Mouse (Mus musculus) skeletal muscle tissue, adult 2 months (tissue): ENCODE data around the gene Rflna.

Experiments used
- DNase-seq: peaks from one replicate; pipeline ENCODE4 v3.0.0-alpha.2; 2012; ENCODE audit warnings: low read depth, low spot score

Gene Rflna

DNA sequence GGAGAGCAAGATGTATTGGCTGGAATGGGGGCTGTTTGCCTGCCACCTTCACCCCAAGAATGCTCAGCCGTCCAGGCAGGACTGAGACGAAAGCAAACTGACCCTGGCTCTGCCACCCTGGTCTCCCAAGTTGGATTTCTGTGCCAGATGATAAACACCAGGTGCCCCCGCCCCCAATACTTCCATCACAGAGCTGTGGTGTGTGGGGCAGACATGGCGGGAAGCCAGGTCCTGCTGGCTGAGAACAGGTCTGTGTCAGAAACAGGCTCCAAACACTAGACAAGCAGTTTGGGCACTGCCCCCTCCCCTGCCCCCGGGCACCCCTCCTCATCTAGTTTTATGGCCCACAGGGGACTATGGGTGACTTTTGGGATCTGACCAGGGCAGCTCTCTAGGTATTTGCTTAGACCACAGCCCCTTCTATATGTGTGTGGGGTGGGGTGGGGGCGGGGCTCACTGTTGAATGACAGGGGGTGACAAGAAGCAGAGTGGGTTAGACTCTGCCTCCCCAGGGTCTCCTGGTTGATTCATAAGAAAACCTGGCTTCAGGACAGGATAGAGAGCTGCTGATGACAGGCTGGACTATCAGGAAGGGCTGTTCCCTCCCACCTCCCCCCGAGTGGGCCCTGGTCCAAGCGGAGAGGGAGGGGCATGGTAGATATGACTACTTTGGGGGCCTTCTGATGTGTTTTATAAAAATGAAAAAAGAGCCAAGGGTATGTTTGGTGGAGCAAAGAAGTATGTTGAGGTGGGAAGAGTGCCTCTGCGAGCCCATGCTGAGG, 3.0 kb downstream of the Rflna start:
- DNase-seq: no peak

DNA sequence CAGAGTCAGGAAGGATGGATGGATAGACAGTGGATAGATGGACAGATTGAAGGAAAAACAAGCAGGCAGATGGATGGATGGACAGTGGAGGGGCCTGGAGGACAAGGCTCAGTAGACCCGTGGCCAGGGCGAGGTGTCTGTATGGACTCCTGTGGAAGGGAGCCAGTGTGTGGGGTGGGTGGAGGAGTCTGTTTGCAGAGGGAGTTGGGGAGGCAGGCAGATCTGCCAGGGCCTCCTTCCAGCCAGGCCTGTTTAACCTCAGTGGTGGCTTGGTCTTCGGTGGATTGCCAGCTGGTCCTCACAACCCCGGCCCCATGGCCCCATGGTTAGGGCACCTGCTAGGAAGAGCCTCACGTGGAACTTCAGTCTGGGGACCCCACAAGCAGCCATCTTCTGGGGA, 3.9 kb downstream of the Rflna start:
- no peak for DNase-seq

DNA sequence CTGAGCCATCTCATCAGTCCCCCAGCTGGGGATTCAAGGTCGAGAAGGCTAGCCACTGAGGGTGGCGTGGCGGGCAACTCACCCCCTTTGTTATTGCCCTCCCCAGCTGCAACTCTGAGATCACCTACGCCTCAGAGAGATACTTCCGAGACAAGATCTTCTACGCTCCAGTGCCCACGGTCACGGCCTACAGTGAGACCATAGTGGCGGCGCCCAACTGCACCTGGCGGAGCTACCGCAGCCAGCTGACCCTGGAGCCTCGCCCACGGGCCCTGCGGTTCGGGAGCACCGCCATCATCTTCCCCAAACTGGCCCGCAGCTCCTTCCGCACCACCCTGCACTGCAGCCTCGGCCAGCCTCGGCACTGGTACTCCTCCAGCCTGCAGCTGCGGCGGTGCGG, 8.1 kb downstream of the Rflna start:
- no peak for DNase-seq

DNA sequence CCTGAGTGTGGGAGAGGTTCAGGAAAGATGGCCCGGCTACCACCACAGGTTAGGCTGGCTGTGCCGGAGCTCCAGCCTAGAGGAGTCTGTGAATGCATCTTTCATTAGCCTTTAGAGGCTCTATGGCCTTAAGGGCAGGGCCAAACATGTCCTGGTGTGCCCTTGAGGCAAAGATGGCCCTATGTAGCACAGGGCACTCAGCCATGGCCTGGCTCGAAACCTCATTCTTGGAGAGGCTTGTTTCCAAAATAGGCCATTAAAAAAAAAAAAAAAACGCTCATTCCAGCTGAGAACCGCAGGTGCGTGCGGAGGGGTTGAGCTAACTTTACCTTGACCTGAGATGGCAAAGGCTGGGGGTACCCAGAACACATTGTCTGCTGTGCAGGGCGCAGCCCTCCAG, 8.6 kb downstream of the Rflna start:
- DNase-seq: no peak

DNA sequence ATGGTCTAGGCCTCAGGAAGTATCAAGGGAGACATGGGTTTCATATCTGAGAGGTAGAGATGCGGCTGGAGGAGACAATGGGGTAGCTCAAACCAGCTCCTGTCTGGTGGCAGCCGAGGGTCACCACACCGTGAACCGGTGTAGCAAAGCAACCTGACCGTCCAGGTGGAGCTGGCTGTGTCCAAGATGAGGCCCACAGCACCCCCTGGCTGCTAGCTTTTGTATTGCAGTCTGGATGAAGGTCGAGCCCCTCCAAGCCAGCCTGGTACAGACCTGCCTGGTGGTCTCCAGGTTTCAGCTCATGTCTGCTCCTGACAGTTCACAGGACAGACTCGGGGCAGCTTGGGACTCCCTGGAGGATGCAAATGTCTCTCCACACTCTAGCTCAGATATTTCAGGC, 11.5 kb downstream of the Rflna start:
- DNase-seq: no peak

DNA sequence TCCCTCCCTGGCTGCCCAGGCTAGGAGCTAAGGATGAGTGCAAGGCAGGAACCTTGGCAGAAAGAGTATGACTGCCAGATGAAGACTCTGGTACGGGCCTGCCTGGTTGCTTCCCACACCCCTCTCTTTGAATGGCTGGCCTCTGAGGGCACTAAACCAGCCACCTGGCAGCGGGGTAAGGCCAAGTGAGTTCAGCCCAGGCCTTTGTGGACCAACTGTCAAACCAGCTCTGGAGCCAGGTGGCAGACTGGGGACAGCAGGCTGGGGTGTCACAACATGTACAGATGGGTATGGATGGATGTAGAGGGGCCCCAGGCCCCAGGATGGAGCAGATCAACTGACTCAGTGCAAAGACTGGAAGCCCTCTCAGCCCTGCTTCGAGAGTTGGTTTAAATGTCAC, 12.0 kb downstream of the Rflna start:
- no peak for DNase-seq

DNA sequence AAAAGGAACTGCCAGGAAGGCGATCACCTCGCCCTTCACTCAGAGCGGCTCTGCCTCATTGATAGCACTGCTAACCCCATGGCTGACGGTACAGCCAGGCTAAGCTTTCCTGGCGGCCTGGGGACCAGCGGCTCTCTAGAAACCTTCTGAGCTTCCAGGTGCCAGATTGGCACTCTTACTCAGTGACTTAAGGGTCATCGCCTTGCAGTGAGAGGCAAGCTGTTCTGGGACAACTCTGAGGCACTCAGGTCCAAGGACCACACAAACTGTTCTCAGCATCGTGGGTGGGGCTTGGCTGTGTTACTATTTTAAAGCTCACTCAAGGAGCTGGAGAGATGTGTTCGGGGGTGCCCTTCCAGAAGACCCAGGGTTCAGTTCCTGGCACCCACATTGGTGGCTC, 12.6 kb downstream of the Rflna start:
- DNase-seq: no peak

DNA sequence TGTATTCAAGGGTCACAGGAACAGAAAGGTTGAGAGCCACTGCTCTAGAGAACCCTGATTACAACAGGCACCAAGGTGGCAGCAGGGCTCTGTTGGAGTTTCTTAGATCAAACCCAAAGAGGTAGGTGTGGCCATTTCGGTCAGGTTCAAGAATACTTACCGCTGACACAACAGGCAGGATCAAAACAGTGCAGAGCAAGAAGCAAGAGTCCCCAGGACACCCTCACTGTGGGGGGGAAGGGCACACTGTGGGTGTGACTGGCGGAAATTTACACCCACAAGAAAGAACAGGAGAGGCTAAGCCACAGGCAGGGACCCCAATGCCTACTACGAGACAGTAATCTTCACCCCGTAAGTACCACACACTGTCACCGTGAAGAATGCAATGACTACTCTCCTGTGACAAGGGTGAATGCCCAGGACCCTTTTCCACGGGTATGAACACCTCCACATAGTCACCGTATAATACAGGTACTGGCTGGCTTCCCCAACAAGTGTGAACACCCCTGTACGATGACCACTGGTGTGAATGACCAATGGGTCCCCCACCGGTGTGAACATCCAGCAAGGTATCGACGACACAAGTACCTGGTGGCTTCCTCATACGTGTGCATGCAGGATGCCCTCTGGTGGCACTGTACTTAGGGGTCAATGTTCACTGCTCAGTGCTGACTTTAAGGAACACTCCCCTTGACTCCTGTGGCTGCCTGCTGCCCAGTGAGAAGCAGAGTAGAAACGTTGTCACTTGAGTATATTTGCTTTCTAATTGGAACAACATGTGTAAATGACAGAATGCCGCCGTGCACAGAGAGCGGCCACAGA, 13.6 kb downstream of the Rflna start:
- DNase-seq: no peak

DNA sequence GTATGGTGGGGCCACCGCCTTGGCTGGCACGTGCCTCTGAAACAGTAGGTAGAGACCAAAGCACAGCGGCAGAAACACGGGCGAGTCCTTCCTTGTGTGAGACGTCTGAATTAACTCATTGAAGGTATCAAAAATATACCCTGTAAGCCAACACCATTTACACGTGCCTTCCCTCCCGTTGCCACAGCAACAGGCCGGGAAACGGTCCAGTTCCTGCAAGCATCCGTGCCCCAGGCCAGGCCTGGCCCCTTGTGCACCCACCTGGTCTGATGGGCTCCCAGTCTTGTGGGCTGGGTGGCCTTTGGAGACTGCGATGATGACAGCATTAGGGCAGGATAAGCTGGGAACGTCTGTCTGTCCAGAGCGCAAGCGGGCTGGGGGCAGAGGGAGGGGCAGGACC, 14.3 kb downstream of the Rflna start:
- DNase-seq: no peak

DNA sequence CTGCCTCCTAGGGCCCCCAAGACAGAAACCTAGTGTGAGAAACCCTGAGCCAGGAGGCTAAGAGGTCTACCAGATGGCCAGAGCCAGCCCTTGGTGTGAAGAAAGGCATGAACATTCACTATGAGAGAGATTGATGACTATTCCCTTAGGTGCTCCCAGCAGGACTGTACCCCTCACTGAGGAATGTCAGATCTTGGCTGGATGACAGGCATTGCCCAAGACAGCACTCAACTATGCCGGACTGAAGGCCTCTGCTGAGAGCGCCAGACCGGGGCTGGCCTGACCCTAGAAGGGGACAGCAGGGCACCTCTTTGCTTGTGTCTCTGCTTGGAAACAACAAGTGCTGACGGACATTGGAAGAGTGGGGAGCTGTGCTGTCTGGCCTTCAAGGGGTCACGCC, 16.1 kb downstream of the Rflna start:
- no peak for DNase-seq

DNA sequence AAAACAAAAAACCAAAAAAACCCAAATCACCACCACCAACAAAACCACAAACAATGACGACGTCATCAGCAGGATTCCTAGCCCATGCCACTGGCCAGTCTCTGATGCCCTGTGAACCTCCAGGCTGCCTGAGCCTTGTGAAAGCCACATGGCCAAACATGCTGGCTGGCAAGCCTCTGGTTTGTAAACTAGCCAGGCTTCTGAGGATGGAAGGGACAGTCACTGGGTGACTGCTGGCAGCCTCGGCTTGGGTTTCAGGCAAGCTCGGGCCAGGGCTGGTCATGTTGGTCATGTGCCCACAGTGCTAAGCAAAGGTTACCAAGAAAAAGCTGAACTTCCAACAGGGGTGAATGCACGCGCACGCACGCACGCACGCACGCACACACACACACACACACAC, 18.3 kb downstream of the Rflna start:
- DNase-seq: peak; percentile 93

DNA sequence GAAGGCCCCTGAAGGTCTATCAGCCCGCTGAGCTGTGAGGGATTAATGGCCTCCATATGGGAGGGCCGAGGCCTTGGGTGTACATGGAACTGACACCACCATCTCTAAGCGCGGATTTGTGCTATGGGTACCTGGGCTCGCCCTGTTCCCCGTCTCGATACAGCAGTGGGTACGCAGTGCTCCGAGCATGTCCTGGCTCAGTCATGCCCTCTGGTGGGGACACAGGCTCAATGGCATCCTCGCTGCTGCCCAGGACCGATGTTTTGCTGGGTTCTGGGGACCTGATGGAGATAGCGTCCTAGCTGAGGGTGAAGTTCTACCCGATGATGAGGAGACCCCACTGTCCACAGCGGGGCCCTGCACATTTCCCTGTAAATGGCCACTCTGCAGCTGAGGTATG, 21.0 kb downstream of the Rflna start:
- DNase-seq: no peak

DNA sequence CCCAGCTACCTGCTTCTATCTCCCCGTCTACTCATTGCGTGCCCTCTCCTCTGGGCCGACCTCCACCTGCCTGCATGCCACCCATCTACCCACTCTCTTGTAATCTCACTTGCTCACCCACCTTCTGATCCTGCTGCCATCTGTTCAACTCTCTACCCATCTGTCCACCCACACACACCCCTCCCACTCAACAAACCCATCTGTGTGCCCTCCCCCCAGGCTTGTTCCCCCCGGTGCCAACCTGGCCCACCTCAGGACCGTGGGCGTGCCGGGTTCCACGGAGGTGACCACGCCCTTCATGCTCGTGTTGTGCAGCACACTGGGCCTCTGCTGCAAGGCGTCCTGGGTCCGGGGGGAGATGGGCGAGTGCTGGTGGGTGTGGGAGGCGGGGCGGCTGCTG, 25.4 kb downstream of the Rflna start:
- no peak for DNase-seq

DNA sequence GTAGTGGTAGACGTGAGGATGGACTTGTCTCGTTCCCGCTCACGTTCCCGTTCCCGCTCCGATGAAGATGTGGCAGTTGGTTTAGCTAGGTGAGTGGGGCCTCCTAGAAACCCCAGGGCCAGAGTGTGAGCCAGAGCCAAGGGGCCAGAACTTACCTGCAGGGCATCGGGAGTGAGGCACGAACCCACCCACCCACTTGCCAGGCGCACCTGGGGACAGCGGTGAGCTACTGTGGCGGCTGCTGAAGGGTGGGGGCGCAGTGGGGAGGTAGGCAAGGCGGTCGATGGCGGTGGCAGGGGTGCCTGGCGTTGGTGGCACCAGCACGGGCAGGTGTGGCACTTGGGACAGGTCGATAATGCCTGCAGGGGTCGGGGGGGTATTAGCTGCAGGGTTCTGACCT, 25.9 kb downstream of the Rflna start:
- DNase-seq: no peak

DNA sequence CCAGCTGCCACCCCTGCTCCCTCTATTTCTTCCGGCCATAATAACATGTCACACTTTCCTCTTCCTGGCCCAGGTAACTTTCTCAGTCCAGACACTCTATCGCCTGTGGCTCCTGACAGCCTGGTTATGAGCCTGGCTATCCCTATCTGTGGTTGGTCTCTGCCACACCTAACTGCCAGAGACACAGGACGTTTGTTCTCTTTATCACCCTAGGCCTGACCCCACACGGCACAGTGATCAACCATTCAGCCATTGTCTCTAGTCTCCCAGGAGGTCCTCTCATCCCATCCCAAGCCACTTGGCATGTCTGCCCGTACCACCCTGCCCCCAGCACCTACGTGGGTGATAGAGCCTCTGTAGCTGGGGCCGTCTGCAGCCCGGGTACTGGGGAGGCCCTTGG, 33.5 kb downstream of the Rflna start:
- DNase-seq: no peak

DNA sequence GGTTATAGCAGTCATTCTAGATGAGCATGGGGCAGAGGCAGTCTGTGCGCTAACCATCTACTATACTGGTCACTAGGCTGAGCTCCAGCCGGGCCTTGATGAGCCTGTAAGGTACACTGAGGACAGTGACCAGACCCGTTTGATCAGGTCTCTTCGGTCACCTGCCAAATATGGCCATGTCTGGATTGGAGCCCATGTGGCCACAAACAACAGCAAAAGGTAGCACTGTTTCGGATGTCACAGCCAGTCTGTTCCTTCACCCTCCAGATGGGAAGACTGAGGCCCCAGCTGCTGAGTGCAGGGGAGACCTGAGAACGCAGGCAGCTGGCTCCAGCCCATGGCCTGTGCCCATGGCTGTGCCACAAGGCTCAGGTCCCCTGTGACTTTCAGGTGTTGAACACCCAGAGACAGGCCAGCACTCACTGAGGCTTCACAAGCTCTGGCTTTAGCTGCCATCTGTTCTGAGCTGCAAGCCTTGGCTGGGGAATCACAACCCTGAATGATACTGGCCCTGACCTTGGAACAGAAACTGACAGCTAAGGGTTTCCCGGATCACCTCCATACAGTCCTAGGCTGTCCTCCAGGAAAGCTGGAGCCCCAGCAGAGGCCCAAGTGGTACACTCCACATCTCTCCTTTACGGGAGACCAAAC, 36.5 kb downstream of the Rflna start:
- DNase-seq: peak; percentile 61

DNA sequence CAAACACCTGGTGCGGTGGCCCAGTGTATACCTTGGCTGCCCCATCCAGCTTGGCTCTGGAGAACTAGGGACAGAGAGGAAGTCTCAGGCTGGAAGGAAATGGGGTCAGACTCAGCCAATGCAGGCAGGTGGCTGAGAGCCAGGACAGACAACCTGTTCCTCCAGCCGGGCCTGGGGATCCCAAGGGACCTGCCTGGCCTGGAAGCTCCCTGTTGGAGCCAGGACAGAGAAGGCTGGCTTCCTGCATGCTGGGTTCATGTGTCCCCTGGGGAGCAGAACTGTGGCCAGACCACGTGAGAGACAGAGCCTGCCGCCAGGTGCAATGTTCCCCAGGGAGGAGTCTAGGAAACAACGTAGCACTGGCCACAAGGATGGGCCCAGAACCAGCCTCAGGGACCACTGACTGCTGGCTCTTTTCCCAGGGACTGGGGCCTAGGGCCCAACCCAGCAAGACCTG, 37.1 kb downstream of the Rflna start:
- DNase-seq: peak; percentile 99

DNA sequence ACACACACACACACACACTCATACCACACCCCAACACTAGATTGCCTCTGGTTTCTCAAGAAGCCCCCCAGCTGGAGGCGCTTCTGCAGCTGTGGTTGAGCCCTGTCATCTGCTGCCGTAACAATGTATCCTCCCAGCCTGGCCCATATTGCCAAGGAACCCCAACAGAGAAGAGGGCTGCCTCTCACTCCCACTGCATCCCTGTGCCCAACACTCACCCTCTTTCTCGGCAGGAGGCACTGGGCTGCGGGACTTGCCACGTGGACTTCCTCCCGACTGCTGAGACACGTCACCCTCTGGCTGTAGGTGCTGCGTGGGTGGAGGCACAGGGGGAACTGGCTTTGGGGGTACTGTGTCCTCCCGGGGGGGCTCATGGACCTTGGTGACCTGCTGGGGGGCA, 38.6 kb downstream of the Rflna start:
- no peak for DNase-seq

DNA sequence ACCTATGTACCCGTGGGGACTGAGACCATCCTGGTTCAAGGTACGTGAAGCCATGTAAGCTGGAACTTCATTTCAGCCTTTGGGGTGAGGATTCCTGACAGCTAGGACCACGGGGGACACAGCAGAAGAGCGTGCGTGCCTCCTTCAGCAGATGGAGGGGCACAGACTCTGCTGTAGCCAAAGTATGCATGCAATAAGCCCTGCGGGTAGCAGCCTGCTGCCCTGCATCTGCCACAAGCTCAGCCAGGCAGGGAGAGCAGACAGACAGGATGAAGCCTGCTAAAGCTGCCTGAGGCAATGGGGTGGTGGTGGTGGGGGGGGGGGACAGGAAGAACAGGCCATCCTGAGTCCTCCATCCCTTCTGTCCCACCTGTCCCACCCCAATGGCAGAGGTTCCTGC, 40.4 kb downstream of the Rflna start:
- no peak for DNase-seq

DNA sequence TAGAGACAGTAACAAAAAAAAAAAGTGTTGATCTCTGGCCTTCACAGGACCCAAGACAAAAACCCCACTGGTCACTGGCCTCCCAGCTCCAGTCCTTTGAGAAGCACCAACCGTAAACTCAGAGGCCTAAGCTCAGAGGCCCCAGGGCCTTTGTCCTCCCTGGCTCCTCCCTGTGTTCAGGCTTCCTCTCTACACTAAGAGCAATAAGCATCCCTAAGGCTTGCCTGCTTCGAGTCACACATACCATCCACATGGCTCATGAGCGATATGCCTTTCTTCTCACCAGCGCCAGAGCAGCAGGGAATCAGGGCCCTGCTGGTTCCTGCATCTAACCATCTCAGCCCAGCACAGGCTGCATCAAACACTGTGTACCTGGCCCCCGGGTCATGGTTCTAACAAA, 42.2 kb downstream of the Rflna start:
- no peak for DNase-seq

DNA sequence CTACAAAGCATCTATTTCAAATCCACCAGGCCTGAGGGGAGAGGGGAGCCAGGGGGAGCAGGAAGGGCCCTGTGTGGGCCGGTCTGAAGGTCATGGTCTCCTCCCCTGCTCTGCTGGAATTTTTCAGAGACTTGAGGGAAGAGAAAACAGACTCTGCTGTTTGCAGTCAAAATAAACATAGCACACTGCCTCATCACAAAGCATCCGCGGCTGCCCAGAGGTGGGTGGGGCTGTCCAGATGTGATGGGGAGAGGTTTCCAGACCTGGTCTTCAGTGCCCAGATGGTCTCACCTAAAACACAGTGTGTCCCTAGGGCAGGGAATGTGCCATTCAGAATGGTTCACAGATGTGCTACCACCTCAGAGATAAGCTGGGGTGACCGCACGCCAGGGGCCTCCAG, 43.4 kb downstream of the Rflna start:
- DNase-seq: no peak

DNA sequence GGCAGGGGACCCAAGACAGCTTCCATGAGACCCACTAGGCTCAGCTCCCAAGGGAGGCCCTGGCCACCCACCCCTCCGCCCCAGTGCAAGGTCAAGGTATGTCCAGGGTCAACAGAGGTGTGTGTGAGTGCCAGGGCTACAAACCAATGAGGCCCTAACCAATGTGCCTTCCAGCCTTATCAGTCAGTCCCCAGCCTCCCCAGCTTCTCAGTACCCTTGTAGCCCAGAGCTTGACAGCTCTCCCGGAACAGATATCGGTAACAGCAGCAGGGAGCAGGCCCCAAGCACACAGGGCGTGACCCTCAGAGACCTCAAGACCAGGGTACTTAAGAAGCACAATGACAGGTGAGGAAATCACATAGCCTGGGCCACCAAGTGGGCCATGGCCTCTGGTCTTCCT, 46.5 kb downstream of the Rflna start:
- no peak for DNase-seq

DNA sequence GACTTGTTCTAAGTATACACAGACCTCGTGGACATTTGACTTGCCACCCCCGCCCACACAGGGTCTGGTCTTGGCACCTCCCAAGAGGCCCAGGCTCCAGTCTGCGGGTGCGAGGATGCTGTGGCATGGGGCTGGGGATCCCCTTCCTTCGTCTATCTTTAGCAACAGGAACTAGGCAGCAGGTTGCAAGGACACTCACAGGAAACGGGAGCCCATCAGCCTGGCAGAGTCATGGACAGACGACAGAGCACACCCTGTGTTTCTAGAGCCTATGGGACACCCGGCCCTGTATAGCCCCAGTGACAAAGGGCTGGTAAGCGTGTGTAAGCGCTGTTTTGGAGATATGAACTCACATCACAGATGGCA, 49.2 kb downstream of the Rflna start:
- DNase-seq: peak; percentile 55
